Mouse (Mus musculus): ENCODE measurements around the gene Ciita.

Gene Ciita

GRCm38 (mm10) chr16:10551592-10551991, 71.7 kb downstream of the Ciita start:
- DNase-seq (ENCODE audit: low spot score): no peak

- DNase-seq (ENCODE audit: low spot score): no peak
These were observed 74.0 kb downstream of the Ciita start for GRCm38 (mm10) chr16:10553858-10554257.

GRCm38 (mm10) chr16:10559991-10560390, 80.1 kb downstream of the Ciita start:
- no peak for DNase-seq (ENCODE audit: low spot score)

GRCm38 (mm10) chr16:10565278-10565885, 85.5 kb downstream of the Ciita start:
- peak; percentile 53 for DNase-seq (ENCODE audit: low spot score)

DNA sequence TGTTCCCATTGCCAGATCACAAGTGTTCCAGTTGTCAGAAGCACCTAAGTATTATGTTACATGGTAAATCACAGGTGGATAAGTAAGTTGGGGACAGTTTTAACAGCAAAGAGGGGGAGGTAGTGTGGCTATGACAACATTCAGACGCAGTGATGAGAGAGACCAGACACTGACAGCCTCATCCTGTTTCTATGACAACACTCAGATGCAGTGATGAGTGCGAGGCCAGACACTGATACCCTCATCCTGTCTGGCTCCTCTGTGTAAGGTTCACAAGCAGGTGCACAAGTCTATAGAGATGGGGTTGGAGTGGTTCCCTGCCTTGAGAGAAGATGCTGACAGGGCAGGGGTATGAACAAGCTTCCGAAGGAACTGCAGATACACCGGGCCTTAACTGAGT, 87.3 kb downstream of the Ciita start:
- DNase-seq (ENCODE audit: low spot score): no peak

- no peak for DNase-seq (ENCODE audit: low spot score)
These were observed 90.0 kb downstream of the Ciita start for GRCm38 (mm10) chr16:10569809-10570395.

DNA sequence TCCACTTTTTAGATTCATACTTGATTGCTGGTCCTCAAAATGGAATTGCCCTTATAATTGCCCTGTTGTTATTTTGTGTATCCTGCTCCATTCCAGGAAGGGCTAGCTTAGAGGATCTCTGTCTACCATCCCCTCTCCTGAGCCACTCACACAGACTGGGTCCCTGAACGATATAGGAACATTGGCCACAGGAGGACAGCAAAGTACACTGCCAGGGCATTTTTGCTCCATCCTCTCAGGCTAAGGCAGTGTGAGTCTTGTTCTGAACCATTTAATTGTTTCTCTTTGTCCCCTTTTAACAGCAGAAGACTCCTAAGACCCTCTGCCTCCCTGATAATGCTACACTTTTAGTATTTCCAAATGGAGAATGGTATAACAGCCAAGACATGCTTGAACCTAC, 90.8 kb downstream of the Ciita start:
- no peak for DNase-seq (ENCODE audit: low spot score)

- no peak for DNase-seq (ENCODE audit: low spot score)
These were observed 92.0 kb downstream of the Ciita start for GRCm38 (mm10) chr16:10571820-10572219.

GRCm38 (mm10) chr16:10574936-10575335, 95.1 kb downstream of the Ciita start:
- no peak for DNase-seq (ENCODE audit: low spot score)

GRCm38 (mm10) chr16:10575915-10576314, 96.1 kb downstream of the Ciita start:
- DNase-seq (ENCODE audit: low spot score): no peak

DNA sequence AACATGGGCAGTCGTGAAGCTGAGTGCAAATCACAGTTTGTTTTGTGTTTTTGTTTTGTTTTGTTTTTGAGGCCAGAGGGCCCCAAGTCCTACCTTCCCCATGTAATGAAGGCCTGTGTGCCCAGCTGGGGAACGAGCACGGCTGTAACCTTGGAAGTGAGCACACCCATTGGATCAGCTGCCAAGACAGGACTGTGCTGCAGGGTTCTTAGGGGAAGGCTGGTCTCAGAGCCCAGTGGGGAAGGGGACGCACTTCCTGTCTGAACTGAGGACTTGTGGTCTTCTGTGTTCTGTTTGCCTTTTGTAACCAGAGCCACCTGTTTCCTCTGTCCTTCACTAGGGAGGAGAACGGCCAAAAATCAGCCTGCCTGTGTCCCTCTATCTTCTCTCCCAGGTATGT, 97.7 kb downstream of the Ciita start:
- DNase-seq (ENCODE audit: low spot score): no peak
